Mouse (Mus musculus): Measurements from ENCODE around the gene Baiap3.
"Not testable (repeated sequence)": the region's sequence is repeated elsewhere in the genome, so short reads cannot be mapped to it uniquely, and the experiment has no call there.

Gene Baiap3

DNA sequence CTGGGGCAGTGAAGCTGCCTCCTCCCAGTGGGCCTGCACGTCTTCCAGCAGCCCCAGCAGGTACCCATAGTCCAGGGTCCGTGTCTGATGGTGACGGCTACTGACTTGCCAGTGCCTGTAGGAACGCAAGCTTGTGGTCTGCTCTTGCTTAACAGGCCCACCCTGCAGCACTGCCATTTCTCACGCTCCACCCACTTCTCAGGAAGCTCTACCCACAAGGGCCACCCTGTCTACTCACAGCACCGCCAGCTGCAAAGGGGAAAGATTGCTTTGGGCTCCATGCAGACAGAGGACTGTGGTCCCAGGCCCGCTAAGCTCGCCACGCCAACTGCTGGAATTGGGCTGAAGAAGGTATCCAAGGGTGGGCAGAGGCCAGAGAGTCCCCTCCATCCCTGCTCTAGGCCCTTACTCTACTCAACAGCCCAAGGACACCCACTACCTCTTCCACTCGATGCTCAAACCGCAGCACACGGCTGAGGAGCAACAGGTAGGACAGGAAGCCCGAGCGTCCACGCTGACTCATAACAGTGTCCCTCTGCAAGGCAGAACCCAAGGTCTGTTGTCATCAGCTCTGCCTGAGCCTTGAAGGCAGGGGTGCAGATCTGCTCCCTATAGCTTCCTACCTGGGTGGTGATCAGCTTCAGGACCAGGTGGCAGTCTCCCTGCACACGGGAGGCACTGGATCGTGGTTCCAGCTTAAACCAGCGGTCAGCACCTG, 8.0 kb downstream of the Baiap3 start:
- DNase-seq (ENCODE audit: extremely low spot score, low read depth, low spot score) = no peak

DNA sequence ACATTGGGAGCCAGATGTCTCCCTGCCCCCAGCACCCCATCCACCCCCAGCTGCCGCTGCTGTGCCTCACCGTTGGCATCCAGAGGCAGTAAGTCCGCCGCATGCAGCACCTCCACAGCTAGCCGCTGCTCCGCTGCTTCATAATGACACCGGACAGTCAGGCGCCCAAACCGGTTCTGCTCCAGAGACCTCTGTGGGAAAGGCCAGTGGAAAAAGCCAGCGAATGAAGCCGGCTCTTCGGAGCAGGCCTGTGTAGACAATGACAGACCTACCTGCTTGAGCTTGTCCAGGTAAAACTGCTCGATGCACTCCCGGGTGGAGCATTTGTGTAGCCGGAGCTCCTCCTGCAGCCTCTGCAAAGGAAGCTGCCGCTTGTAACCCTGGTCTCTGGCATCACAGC, 11.9 kb downstream of the Baiap3 start:
- no peak for DNase-seq (ENCODE audit: extremely low spot score, low read depth, low spot score)

DNA sequence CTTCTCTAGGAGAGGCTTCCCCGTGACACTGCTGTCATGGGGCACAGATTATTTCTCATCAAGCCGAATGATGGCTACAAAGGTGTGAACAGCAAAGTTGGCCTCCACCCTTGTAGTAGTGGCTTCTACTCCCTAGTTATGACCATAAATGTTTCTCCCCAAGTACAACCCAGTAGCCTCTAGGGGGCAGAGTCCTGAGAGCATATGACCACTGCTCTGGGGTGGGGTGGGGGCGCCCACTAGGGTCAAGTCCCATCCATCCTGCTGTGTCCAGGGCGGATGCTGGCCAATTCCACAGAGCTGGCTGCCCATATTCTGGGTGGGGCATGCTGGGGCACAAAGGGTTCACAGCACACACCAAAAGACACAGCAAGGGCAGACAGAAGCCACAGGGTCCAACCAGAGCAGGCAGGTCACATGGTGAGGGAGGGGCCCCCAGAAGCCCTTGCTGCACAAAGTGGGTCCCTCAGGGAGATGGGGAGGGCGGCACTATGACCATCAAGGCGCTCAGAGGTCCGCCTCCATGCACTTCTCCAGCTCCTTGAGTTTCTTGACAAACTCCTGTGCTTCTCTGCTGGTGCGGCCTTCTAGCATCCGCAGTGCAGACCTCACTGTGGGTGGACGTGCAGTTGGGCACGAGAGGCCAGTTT, 12.9 kb downstream of the Baiap3 start:
- DNase-seq (ENCODE audit: extremely low spot score, low read depth, low spot score) = no peak

DNA sequence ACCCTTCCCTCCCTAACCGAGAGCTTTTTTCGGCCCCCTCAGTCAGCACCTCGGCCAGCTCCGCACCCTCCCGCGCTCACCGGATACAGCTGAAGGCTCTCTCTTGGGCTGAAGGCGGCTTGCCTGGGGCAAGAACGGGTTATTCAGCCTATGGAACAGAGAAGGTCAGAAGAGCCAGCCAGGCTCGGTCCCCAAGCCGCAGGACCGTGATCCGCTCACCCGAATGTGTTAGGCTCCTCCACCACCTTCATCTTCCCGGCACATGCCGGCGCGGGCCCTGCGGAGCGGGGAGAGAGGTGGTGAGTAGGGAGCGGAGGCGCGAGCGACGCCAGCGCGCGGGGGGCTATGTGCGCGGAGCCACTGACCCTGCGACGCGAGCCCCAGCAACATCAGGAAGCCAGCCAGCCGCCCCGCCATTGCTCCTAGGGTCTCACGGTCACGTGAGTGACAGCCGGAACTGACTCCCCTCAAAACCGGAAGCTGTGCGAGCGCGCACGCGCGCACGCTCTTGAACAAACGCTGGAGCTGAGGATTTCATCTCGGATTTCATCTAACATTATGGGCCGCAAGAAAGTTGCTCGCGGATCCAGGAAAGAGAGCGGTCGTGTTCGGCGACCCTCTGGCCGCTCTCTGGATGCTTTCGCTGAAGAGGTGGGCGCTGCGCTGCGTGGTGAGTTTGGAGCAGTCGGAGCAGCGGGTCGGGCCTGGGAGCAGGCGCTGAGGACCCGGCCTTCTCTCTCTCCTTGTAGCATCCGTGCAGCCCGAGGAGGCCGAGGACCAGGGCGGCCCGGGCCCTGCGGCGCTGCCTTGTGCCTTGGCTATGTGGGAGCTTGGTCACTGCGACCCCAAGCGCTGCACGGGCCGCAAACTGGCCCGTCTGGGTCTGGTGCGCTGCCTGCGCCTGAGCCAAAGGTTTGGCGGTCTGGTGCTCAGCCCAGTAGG, 16.2 kb downstream of the Baiap3 start, which contains the start of the genes Gnptg and Tsr3:
TSS of gene Gnptg (minus strand) at position 430 of the 942 bp plus-strand sequence.
TSS of gene Tsr3 (plus strand) at position 476 of the 942 bp plus-strand sequence.
- DNase-seq (ENCODE audit: extremely low spot score, low read depth, low spot score) = peak; percentile 95

DNA sequence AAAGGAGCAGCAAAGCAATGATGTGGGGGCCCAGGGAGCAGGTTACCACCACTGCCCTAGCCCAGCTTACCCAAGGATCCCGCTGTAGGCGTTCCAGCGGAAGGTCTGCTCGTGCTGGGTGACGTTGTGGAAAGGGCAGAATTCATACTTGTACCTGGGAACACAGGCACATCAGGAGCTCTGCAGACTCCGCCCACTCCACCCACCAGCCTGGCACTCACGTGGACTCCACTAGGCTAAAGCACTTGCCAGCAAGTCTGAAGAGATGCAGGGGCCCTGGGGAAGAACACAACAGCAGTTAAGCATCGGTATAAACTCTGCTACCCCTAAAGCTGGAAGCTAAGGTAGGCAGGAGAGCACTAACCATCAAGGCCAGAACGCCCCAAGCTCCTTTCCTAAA, 20.5 kb downstream of the Baiap3 start:
- no peak for DNase-seq (ENCODE audit: extremely low spot score, low read depth, low spot score)

DNA sequence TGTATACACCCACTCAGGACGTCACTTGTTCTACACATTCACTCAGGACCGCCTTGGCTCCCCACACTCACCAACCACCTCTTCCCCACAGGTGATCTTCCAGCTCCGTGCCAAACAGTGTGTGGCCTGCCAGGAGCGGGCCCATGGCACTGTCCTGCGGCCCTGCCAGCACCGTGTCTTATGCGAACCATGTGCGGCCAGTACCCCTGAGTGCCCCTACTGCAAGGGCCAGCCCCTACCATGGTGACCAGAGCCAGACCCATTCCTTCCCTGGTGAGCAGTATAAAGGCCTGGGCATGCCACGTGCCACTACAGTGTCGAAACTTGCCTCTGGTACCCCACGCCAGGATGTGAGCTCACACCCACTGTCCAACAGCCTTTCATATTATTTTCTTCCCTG, 24.5 kb downstream of the Baiap3 start:
- DNase-seq (ENCODE audit: extremely low spot score, low read depth, low spot score) = not testable (repeated sequence)

DNA sequence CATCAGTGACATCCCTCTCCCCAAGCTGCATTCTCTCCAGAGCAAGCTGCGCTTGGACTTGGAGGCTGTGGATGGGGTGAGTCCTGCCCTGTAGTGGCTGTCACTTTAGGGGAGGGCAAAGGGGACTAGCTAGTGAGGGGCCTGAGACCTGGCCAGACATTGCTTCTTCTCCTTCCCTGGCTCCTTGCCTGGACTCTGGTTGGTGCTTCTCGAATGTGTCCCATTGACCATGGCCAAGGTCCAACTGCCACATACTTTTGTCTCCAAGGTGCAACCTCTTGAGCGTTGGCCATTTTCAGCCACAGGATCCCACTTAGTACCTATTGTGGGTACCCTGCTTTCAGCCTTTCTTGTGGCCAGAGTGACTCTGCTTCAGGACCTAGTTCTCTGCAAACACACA, 25.5 kb downstream of the Baiap3 start:
- no peak for DNase-seq (ENCODE audit: extremely low spot score, low read depth, low spot score)

DNA sequence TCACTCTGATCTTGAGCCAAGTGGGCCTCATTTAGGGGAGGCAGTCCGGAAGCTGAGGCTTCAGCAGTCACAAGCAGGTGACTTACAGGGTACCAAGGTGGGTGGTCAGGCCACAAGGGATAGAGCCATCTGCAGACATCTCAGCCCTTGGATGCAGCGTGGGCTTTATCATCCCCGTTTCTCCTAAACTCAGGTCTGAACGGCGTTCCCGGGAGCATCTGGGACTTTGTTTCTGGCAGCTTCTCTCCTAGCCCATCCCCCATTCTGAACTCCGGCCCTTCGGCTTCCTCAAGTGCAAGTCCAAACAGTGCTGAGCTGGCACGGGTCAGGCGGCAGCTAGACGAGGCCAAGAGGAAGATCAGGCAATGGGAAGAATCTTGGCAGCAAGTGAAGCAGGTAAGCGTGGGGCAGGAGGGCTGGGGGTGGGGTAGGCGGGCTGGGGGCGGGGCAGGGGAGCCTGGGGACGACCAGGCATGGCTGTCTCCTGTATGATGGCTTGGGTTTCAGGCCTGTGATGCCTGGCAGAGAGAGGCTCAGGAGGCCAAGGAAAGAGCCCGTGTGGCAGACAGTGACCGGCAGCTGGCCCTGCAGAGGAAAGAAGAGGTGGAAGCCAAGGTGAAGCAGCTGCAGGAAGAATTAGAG, 26.0 kb downstream of the Baiap3 start:
- not testable (repeated sequence) for DNase-seq (ENCODE audit: extremely low spot score, low read depth, low spot score)

DNA sequence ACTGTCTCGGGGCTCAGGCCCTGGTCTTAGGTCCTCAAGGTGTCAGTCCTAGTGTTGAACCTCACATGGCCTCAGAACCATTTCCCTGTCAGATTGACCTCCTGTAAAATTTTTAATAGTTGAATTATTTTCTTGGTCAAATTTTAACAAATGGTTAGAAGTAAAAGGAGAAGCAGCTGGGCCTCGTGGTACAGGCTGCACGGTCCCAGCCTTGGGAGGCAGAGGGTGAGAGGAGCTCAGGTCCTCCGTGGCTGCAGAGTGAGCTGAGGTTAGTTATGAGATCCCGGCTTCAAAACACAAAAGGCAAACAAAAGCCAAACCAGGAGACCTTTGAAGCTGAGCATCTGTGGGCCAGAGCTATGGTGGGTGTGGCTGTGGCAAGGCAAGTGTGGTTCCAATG, 28.2 kb downstream of the Baiap3 start:
- no peak for DNase-seq (ENCODE audit: extremely low spot score, low read depth, low spot score)

DNA sequence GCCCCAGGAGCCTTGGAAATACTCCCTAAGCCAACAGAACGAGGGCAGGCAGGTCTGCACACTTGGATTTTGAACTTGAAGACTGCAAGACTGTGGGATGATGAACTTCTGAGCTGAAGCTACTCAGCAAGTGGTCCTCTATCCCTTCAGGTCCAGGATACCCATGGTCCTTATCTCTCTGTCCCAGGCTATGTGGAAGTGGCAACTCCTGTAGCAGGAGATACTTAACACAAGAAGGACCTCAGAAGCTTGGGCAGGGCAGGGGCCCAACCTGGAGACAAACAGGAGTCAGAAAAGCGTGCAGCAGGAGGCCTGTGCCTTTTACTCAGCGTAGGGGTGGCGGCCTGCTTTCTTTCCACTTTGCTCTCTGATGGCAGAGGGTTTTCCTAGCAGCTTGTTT, 30.5 kb downstream of the Baiap3 start:
- DNase-seq (ENCODE audit: extremely low spot score, low read depth, low spot score) = no peak

DNA sequence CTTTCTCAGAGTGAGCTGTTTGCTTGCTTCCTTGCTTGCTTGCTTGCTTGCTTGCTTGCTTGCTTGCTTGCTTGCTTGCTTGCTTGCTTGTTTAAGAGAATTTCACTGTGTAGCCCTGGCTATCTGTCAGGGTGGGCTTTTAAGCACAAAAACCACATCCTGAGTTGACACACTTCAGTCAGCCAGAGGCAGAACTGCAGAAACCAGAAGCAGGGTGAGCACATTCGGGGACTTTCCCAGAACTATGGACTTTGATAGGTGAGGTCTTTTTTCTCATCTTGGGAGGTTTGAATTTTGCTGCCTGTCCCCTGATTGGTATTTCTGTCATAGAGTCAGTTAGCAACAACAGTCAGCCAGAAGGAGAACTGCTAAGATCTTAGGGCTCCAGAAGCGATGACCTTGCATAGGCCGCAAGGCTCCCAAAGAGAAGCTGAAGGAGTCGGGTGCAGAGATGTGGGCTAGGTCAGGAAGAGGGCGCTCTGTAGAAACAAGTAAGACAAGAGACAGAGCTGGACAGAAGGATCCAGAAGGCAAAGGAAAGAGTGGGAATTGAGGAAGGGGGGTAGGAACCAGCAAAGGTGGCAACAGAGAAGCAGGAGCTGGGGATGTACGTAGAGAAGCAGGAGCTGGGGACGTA, 31.5 kb downstream of the Baiap3 start:
- DNase-seq (ENCODE audit: extremely low spot score, low read depth, low spot score) = no peak

DNA sequence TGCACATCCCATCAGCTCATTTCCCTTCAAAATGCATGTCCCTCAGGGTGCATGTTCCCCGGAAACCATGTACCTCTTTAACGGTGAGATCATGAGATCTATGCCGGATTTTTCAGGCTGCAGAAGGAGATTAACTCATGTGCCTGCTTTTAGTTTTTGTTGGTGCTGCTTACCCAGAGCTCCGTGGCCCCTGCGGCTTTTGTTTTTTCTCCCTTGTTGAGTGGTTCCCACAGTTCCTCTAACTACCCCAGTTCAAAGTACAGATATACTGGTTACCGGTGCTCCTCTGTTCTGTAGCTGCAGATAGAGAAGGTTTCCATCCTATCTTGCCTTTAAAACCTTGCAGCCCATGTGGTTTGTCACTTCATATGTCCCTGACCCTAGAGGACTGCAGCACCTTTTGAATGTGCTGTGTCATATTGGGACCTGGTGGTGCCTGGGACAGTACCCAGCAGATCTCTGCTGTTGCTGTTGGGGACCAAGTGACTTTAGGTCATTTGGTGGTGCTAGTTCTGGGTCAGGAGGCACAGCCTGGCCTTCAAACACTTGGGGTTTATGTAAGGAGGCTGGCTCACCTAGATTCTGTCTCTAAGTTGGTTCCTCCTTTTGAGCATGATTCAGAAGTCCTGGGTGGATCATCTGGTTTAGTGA, 33.1 kb downstream of the Baiap3 start:
- no peak for DNase-seq (ENCODE audit: extremely low spot score, low read depth, low spot score)

DNA sequence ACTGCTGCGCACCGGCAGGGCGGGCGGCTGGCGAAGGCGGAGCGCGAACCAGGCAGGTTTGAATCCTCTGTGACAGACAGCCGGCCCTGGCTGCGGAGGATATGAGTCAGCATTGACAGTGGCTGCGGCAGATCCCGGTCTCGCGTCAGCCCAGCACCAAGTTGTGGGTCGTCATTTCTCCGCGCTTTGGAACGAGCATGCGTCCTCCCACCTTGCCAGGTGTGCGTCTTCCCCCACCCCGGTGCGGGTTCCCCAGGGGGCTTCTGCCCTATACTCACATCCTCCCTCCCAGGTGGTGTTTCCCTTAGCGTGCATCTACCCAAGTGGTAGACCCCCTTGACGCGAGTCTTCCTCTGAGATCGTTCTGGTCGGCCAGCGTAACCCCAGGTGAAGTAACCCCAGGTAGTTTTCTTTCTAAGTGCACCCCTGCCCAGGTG, 33.6 kb downstream of the Baiap3 start:
- not testable (repeated sequence) for DNase-seq (ENCODE audit: extremely low spot score, low read depth, low spot score)

DNA sequence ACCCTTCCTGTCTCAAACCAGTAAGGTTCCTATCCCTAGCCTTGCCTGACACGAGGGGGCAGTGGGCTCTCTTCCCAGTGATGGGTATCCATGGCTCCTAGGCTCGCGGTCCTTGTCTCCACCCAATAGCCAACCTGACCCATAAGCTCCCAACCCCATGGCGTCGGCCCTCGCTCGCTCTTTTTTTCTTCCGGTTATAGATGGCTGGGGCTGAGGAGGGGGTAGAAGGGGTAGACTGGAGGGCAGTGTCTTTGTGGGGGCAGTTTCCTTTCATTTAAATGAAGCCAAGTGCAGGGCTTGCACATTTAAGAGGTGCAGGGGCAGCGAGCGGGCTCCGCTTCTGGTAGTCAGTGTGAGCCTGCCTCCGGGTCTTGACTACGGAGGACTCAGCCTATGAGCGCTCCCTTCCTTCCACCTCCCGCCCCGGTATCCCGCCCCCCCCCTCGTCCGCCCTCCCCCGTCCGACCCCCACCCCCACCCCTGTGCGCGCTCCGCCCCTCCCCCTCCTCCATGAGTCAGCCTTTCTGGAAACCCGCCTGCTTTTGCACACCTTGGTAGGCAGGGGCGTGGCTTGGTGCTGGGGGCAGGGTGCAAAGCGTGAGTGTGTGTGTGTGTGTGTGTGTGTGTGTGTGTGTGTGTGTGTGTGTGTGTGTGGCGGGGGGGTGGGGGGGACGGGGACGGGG, 34.2 kb downstream of the Baiap3 start:
- no peak for DNase-seq (ENCODE audit: extremely low spot score, low read depth, low spot score)

DNA sequence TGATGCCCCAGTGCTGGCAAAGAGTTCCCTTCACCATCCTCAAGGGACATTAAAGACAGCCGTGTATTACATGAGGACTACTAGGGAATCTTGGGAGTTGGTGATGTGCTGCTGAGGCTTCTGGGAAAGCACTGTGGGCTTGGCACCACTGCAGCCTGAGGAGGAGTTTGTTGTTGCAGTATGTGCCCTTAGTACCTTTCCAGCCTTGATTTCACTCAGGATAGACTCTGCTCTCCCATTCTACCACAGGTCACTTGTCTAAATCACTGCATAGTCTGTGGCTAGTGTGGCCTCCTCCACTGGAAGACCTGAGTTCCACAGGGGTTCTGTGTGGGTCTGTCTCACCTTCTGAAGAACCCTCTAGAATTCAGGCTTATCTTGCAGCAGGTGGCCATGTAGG, 35.4 kb downstream of the Baiap3 start:
- DNase-seq (ENCODE audit: extremely low spot score, low read depth, low spot score) = no peak

DNA sequence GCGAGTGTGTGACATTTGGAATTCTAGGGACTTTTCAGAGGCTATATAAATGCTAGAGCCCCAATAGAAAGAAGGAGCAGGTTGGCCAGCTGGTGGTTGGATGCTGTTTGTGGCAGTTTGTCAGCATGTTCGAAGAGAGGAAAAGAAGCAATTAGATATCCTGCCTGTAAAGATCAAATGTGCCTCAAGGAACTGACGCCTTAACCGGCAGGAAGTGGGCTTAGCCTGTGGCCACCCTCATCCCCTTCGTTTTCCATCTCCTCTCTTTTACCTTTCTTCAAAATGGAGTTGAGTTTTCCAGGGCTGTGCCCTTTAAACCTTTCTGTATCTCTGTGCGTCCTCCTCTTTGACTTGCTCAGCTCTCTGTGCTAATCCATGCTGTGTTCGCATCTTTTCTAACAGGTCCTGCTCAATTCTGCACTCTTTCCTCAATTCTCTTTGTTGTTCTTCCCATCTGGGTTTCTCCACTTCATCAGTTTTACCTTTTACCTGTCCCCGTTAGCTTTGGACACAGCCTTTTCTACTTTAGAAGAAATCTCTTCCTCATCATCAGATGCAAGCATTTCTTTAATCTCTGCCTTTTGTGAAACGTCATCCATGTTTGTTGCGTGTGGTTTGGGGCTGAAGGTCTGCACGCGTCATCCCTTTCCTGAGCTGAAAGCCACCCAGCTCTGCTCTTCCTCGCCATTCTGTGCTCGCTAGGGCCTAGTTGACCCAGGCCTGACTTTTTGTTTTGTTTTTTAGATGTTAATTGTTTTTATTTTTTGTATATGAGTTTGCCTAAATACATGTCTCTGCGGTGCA, 36.5 kb downstream of the Baiap3 start:
- no peak for DNase-seq (ENCODE audit: extremely low spot score, low read depth, low spot score)

DNA sequence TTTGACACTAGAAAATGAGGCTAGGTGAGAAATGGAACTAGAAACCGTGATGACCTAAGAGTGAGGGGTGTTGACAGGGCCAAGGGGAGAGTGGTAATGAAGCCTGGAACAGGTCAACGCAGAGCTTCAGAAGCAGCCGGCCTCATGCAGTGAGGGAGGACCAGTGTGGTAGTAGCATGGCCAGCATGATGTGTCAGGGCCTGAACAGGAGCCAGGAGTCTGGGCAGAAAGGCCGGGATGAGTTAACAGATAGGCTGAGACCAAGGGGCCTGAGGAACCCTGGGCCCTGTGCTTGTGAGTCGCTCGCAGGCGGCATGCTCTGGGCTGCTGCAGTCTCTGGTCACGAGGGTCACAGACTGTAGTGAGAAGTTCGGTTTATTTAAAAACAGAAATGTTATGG, 37.2 kb downstream of the Baiap3 start:
- DNase-seq (ENCODE audit: extremely low spot score, low read depth, low spot score) = no peak

DNA sequence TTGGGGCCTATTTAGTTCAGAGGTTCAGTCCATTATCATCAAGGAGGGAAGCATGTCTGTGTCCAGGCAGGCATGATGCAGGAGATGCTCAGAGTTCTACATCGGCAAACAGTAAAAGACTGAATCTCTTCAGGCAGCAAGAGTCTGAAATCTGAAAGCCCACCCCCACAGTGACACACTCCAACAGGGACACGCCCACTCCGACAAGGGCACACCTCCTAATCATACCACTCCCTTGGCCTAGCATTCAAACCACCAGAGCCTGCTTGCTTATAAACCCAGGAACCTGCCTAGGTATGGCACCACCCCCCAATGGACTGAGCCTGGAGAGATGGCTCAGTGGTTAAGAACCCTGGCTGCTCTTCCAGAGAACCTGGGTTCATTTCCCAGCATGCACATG, 40.7 kb downstream of the Baiap3 start:
- no peak for DNase-seq (ENCODE audit: extremely low spot score, low read depth, low spot score)

DNA sequence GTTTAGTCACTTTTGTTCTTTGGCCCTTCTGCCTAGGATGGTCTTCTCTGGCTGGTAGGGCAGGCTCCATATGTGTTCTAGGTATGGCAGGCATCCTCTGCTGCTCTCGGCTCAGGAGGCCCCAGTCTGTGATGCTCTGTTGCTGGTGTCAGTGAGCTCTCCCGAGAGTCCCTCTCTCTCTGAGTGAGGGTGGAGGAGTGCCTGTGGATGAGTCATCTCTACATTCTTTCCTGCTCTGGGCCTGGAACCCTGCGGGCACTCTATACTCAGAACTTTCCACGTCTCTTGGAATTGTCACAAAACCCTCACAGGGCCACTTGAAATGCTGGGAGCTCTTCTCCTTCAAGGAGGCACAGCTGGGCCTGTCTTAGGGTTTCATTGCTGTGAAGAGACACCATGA, 44.5 kb downstream of the Baiap3 start:
- no peak for DNase-seq (ENCODE audit: extremely low spot score, low read depth, low spot score)
